ENCODE assay signal across 28 mouse cellular contexts in genomic region chr11:77889484-77889883, GRCm38 (mm10). TPM values are rescaled to one million over a fixed set of nuclear protein-coding genes. Genes with fewer than 3 reads are reported as not detected.
DNase-seq lines count a peak whose midpoint lies in the region; ATAC-seq and TF ChIP-seq lines count a peak whose summit lies in the region.
"Had no signal": no experiment of that assay in that cellular context is flagged by ENCODE, and none has a peak within 500 bp of the region (broad histone marks: within the 10 kb centered on the region; RNA-seq: fewer than 3 reads in every experiment).

No protein-coding gene starts in this region.

- no peaks in the 10 kb centered on the region for H3K9me3 ChIP-seq in kidney, postnatal 0 days (replicated peaks; ENCODE audit: low read length)
- no peaks in the 10 kb centered on the region for H3K9me3 ChIP-seq in CH12.LX (replicated peaks; ENCODE audit: low read length)
- H3K9me3 ChIP-seq: embryonic facial prominence, embryonic 13.5 days; embryonic facial prominence, embryonic 15.5 days; forebrain, embryonic 10.5 days; forebrain, embryonic 12.5 days had no signal

- H3K27ac ChIP-seq in kidney, postnatal 0 days, result no peak overlapping the region
- H3K27ac ChIP-seq in CH12.LX (ENCODE audit: insufficient read depth, low read depth), result no peak overlapping the region
- H3K27ac ChIP-seq: embryonic facial prominence, embryonic 13.5 days; embryonic facial prominence, embryonic 15.5 days; forebrain, embryonic 10.5 days; forebrain, embryonic 12.5 days had no signal

- in situ Hi-C loops in CH12.LX (cut with MboI; ENCODE audit: low pct_ligation_motif_present, low pct_unique_long_range_greater_than_20kb, low sequenced_read_pairs), result no loop called here

- no peak overlapping the region for H3K4me2 ChIP-seq in kidney, postnatal 0 days (ENCODE audit: low read length)
- no peak overlapping the region for H3K4me2 ChIP-seq in CH12.LX (ENCODE audit: insufficient read depth, low read depth, poor library complexity, severe bottlenecking)
- H3K4me2 ChIP-seq: embryonic facial prominence, embryonic 13.5 days; embryonic facial prominence, embryonic 15.5 days; forebrain, embryonic 12.5 days had no signal

- TF ChIP-seq CTCF in kidney, postnatal 0 days (IDR thresholded peaks at IDR 0.05; ENCODE audit: low read depth), result no peak
- TF ChIP-seq CTCF in CH12.LX (conservative IDR thresholded peaks at IDR 0.05 in 1 of 2, IDR thresholded peaks at IDR 0.05 in 1 of 2; ENCODE audit: low read depth in 2 of 2, low read length in 2 of 2), result no peak

- peak; percentile 49 for DNase-seq in kidney, postnatal 0 days (ENCODE audit: low spot score)
- DNase-seq in kidney, postnatal 10 days, result no peak
- DNase-seq in 416B (ENCODE audit: low read depth) (peak; percentile 67), CH12.LX (ENCODE audit: extremely low read depth) (peak; percentile 37)
- no peak for DNase-seq in Muller cell, postnatal 12 days (ENCODE audit: inconsistent ontology term)
- no peak for DNase-seq in spleen, postnatal 4 days (ENCODE audit: low spot score in 2 of 2)
- DNase-seq: adrenal gland, adult 8-10 months; adrenal gland, postnatal 14 days; adrenal gland, postnatal 36 days; cerebellum, adult 11 months; cerebellum, adult 18-20 months; cerebellum, adult 8-10 months; cerebellum, adult 9-11 months; cerebellum, postnatal 14 days; cerebellum, postnatal 36 days; embryo, embryonic 11 days had no signal

- no peaks in the 10 kb centered on the region for H3K36me3 ChIP-seq in kidney, postnatal 0 days (ENCODE audit: insufficient read depth, low read length)
- no peaks in the 10 kb centered on the region for H3K36me3 ChIP-seq in CH12.LX (replicated peaks in 1 of 2; ENCODE audit: control insufficient read depth in 1 of 2, insufficient read depth in 1 of 2, low read length in 1 of 2)
- H3K36me3 ChIP-seq: embryonic facial prominence, embryonic 13.5 days; embryonic facial prominence, embryonic 15.5 days; forebrain, embryonic 10.5 days; forebrain, embryonic 12.5 days had no signal

- dilution Hi-C loops in CH12.LX (cut with MboI; ENCODE audit: extremely low pct_ligation_motif_present, extremely low pct_unique_long_range_greater_than_20kb, low sequenced_read_pairs), result no loop called here

- peaks cover 15% of the 10 kb centered on the region for H3K4me1 ChIP-seq in kidney, postnatal 0 days (replicated peaks; ENCODE audit: insufficient read depth, low read length)
- peaks cover 11 to 65% of the 10 kb centered on the region in 2 experiments; a peak in 3 of 4 replicates for H3K4me1 ChIP-seq in CH12.LX (ENCODE audit: control insufficient read depth in 1 of 2, insufficient read depth in 2 of 2)

- no peak for TF ChIP-seq POLR2A in CH12.LX (IDR thresholded peaks at IDR 0.05; ENCODE audit: low read depth, low read length)

- no peak overlapping the region for H3K4me3 ChIP-seq in kidney, postnatal 0 days (replicated peaks; ENCODE audit: low read depth, low read length)
- H3K4me3 ChIP-seq in CH12.LX (replicated peaks in 1 of 3; ENCODE audit: low read depth in 2 of 3, low read length in 2 of 3, poor library complexity in 1 of 3), result no peak overlapping the region
- H3K4me3 ChIP-seq: embryonic facial prominence, embryonic 13.5 days; embryonic facial prominence, embryonic 15.5 days; erythroblast, embryonic 14.5 days; forebrain, embryonic 10.5 days; forebrain, embryonic 12.5 days had no signal

- no peaks in the 10 kb centered on the region for H3K27me3 ChIP-seq in kidney, postnatal 0 days (ENCODE audit: insufficient read depth, low read length)
- H3K27me3 ChIP-seq in CH12.LX (replicated peaks), result no peaks in the 10 kb centered on the region
- H3K27me3 ChIP-seq: forebrain, embryonic 12.5 days; Patski had no signal

- no peak for TF ChIP-seq RAD21 in CH12.LX (IDR thresholded peaks at IDR 0.05; ENCODE audit: low read depth, low read length)

- no peaks in the 10 kb centered on the region for H3K79me2 ChIP-seq in CH12.LX (replicated peaks; ENCODE audit: control insufficient read depth, extremely low read depth, insufficient read depth, poor library complexity, severe bottlenecking)

- ATAC-seq in kidney, postnatal 0 days (replicated peaks; ENCODE audit: low FRiP score, low read depth), result no peak
- ATAC-seq: activated CD4-positive, CD25-positive, alpha-beta regulatory T cell, adult 4 months; CD4-positive, CD25-positive, alpha-beta regulatory T cell, adult 4 months; forebrain, embryonic 14.5 days; forebrain, embryonic 16.5 days; Patski had no signal

- 17% methylated on average over 1 of the region's 2 CpGs for WGBS in kidney, postnatal 0 days

- no peak for TF ChIP-seq EP300 in CH12.LX (IDR thresholded peaks at IDR 0.05; ENCODE audit: low read length)

- no peak overlapping the region for H3K9ac ChIP-seq in kidney, postnatal 0 days (ENCODE audit: low read depth, low read length)
- no peak overlapping the region for H3K9ac ChIP-seq in CH12.LX (ENCODE audit: insufficient read depth, low read depth)
- H3K9ac ChIP-seq: embryonic facial prominence, embryonic 13.5 days; embryonic facial prominence, embryonic 15.5 days; forebrain, embryonic 12.5 days had no signal

TF ChIP-seq in CH12.LX, 34 proteins besides CTCF, POLR2A, EP300 and RAD21:
- TF ChIP-seq ZNF384 (IDR thresholded peaks at IDR 0.05; ENCODE audit: low read depth, low read length), result peak; percentile 64
- peak; percentile 45 for TF ChIP-seq BHLHE40 (IDR thresholded peaks at IDR 0.05; ENCODE audit: low read depth, low read length)
- no peak for TF ChIP-seq E2F4 (IDR thresholded peaks at IDR 0.05; ENCODE audit: insufficient replicate concordance, low read depth, low read length)

RNA-seq across cellular contexts. Expression of gene Pipox, which starts 4.4 kb away (rescaled TPM):
- 20.9 and 24.3 TPM in 2 replicates for polyA plus RNA-seq in kidney, postnatal 0 days (2015; fragmentation: Nextera tagmentation; extraction: Ambion mirVana)
- total RNA-seq in CH12.LX (2012; rRNA removed), result 0.13 TPM in 1 of 2 replicates, not detected in the other
- 0.15 and 0.21 TPM in 2 replicates for total RNA-seq in CH12.LX (2014; rRNA removed)
- 0.36 and 0.37 TPM in 2 replicates for polyA plus RNA-seq in CH12.LX (2012; ENCODE audit: insufficient read length, low read depth)
- total RNA-seq: common myeloid progenitor, adult 5-6 weeks; MEL had no signal
- polyA plus RNA-seq: erythroblast, embryonic 14.5 days had no signal

RNA-seq across cellular contexts. Expression of gene Sez6, which starts 41.1 kb away (rescaled TPM):
- polyA plus RNA-seq in kidney, postnatal 0 days (2015; fragmentation: Nextera tagmentation; extraction: Ambion mirVana), result 0.17 TPM in 1 of 2 replicates, not detected in the other
- total RNA-seq in CH12.LX (2012; rRNA removed) (0.04 TPM in 1 of 2 replicates, not detected in the other), CH12.LX (2014; rRNA removed) (not detected in 2 replicates)
- 0.45 TPM in 1 of 2 replicates, not detected in the other for polyA plus RNA-seq in CH12.LX (2012; ENCODE audit: insufficient read length, low read depth)
- total RNA-seq: common myeloid progenitor, adult 5-6 weeks had no signal
- polyA plus RNA-seq: CD4-positive, CD25-positive, alpha-beta regulatory T cell, adult 4 months; erythroblast, embryonic 14.5 days; Patski had no signal

Comparison
In these comparisons a context has a peak if more than half of its experiments do, and no peak if none do; other contexts are left out.
1. DNase-seq: peak in kidney, postnatal 0 days (single experiment), 416B (single experiment) and CH12.LX (single experiment); none in kidney, postnatal 10 days (single experiment), Muller cell, postnatal 12 days (single experiment) and spleen, postnatal 4 days (0 of 2).
2. RNA of gene Pipox, which starts 4.4 kb away (polyA plus RNA-seq): 20.9 to 24.3 TPM in kidney, postnatal 0 days; 0.36 to 0.37 TPM in CH12.LX; every median in the first group is over 10 times any median in the second.